Mouse (Mus musculus): ENCODE measurements around the gene Slc25a41.

Gene Slc25a41

GRCm38 (mm10) chr17:56990115-56990746 lies 51.2 kb downstream of the Slc25a41 start, which contains the start of gene Clpp:
Gene Clpp (plus strand): TSS chr17:56990305.
- DNase-seq: peak; percentile 94

GRCm38 (mm10) chr17:56989467-56990114 lies 51.9 kb downstream of the Slc25a41 start:
- DNase-seq: peak; percentile 77

- no peak for DNase-seq
Measured at GRCm38 (mm10) chr17:56988921-56989430, 52.5 kb downstream of the Slc25a41 start.

GRCm38 (mm10) chr17:56988441-56988840 lies 53.0 kb downstream of the Slc25a41 start:
- DNase-seq: no peak

GRCm38 (mm10) chr17:56986105-56986805 lies 55.2 kb downstream of the Slc25a41 start:
- no peak for DNase-seq

GRCm38 (mm10) chr17:56985656-56986055 lies 55.8 kb downstream of the Slc25a41 start:
- DNase-seq: no peak

GRCm38 (mm10) chr17:56984886-56985285 lies 56.6 kb downstream of the Slc25a41 start:
- DNase-seq: no peak

Measured in lung, postnatal 14 days (tissue).